Mouse (Mus musculus): ENCODE data around the gene Pip5k1c. TPM values are rescaled to one million over a fixed set of nuclear protein-coding genes. Genes with fewer than 3 reads are reported as not detected.
A peak's percentile ranks its signal among the peaks of the same experiment; 100 is the strongest.

The Pip5k1c gene
- polyA plus RNA-seq, 1 experiment from 2014 or later = 41.5 TPM

- H3K27me3 ChIP-seq (ENCODE audit: control insufficient read depth, insufficient read depth, low read length) = peaks cover 20% of the 10 kb centered on the region
- DNase-seq (ENCODE audit: low spot score) (no peak), ATAC-seq (replicated peaks; ENCODE audit: insufficient number of reproducible peaks, low FRiP score, low TSS enrichment, low read depth) (no peak)
- H3K27ac ChIP-seq (replicated peaks; ENCODE audit: low read depth, low read length) = no peak overlapping the region
- H3K9ac ChIP-seq (replicated peaks; ENCODE audit: low read length) = no peak overlapping the region
- 84% methylated on average over 6 of the region's 6 CpGs for WGBS
- peaks cover 11% of the 10 kb centered on the region for H3K4me1 ChIP-seq (ENCODE audit: control insufficient read depth, insufficient read depth, low read length)
- H3K9me3 ChIP-seq (replicated peaks; ENCODE audit: control insufficient read depth, low read length) = no peaks in the 10 kb centered on the region
- H3K4me2 ChIP-seq (ENCODE audit: low read depth, low read length) = no peak overlapping the region
- peaks cover 26% of the 10 kb centered on the region for H3K36me3 ChIP-seq (replicated peaks; ENCODE audit: control insufficient read depth, insufficient read depth, low read depth, low read length)
- no peak overlapping the region for H3K4me3 ChIP-seq (ENCODE audit: low read depth, low read length)
Observed at GRCm38 (mm10) chr10:81367207-81367495, 74.4 kb downstream of the Pip5k1c start.

Small RNAs within 50 kb of the gene (microRNA-seq; reads per million reads assigned to microRNA genes)
- 23.0 reads per million, percentile 23 among the genes with 10 or more reads in this experiment for gene Mir3057 (ENCODE audit: borderline number of aligned reads)

Other genes with a start within 250 kb of the Pip5k1c start
- 193 and 218 TPM in 2 replicates for gene Sgta, start 232.8 kb upstream of the Pip5k1c start, polyA plus RNA-seq (2014; fragmentation: Nextera tagmentation; extraction: Ambion mirVana)
- gene Thop1, start 222.9 kb upstream of the Pip5k1c start, polyA plus RNA-seq (2014; fragmentation: Nextera tagmentation; extraction: Ambion mirVana) = 56.0 and 56.3 TPM in 2 replicates
- 0.08 TPM in 2 replicates for gene Creb3l3, start 194.1 kb upstream of the Pip5k1c start, polyA plus RNA-seq (2014; fragmentation: Nextera tagmentation; extraction: Ambion mirVana)
- 191 and 192 TPM in 2 replicates for gene Map2k2, start 187.0 kb upstream of the Pip5k1c start, polyA plus RNA-seq (2014; fragmentation: Nextera tagmentation; extraction: Ambion mirVana)
- 4.9 and 5.5 TPM in 2 replicates for gene Zbtb7a, start 157.7 kb upstream of the Pip5k1c start, polyA plus RNA-seq (2014; fragmentation: Nextera tagmentation; extraction: Ambion mirVana)
- 36.1 and 46.5 TPM in 2 replicates for gene Pias4, start 125.0 kb upstream of the Pip5k1c start, polyA plus RNA-seq (2014; fragmentation: Nextera tagmentation; extraction: Ambion mirVana)
- 417 and 424 TPM in 2 replicates for gene Eef2, start 116.3 kb upstream of the Pip5k1c start, polyA plus RNA-seq (2014; fragmentation: Nextera tagmentation; extraction: Ambion mirVana)
- gene Dapk3, start 110.0 kb upstream of the Pip5k1c start, polyA plus RNA-seq (2014; fragmentation: Nextera tagmentation; extraction: Ambion mirVana) = 47.4 and 49.4 TPM in 2 replicates
- gene 4930442H23Rik, start 109.1 kb upstream of the Pip5k1c start, polyA plus RNA-seq (2014; fragmentation: Nextera tagmentation; extraction: Ambion mirVana) = not detected in 2 replicates
- not detected in 2 replicates for gene Nmrk2, start 90.9 kb upstream of the Pip5k1c start, polyA plus RNA-seq (2014; fragmentation: Nextera tagmentation; extraction: Ambion mirVana)
- gene Atcay, start 62.1 kb upstream of the Pip5k1c start, polyA plus RNA-seq (2014; fragmentation: Nextera tagmentation; extraction: Ambion mirVana) = 4.1 and 5.3 TPM in 2 replicates
- gene Zfr2, start 59.8 kb upstream of the Pip5k1c start, polyA plus RNA-seq (2014; fragmentation: Nextera tagmentation; extraction: Ambion mirVana) = 2.5 and 2.8 TPM in 2 replicates
- 2.6 and 4.0 TPM in 2 replicates for gene Matk, start 40.0 kb upstream of the Pip5k1c start, polyA plus RNA-seq (2014; fragmentation: Nextera tagmentation; extraction: Ambion mirVana)
- 203 and 205 TPM in 2 replicates for gene Mrpl54, start 26.0 kb upstream of the Pip5k1c start, polyA plus RNA-seq (2014; fragmentation: Nextera tagmentation; extraction: Ambion mirVana)
- gene Apba3, start 26.0 kb upstream of the Pip5k1c start, polyA plus RNA-seq (2014; fragmentation: Nextera tagmentation; extraction: Ambion mirVana) = 35.3 and 41.3 TPM in 2 replicates
- 2.5 and 3.3 TPM in 2 replicates for gene Tjp3, start 1.4 kb upstream of the Pip5k1c start, polyA plus RNA-seq (2014; fragmentation: Nextera tagmentation; extraction: Ambion mirVana)
- 30.1 and 30.5 TPM in 2 replicates for gene Cactin, start 28.1 kb downstream of the Pip5k1c start, polyA plus RNA-seq (2014; fragmentation: Nextera tagmentation; extraction: Ambion mirVana)
- 1.4 and 2.1 TPM in 2 replicates for gene Tbxa2r, start 35.8 kb downstream of the Pip5k1c start, polyA plus RNA-seq (2014; fragmentation: Nextera tagmentation; extraction: Ambion mirVana)
- not detected in 2 replicates for gene Gipc3, start 50.3 kb downstream of the Pip5k1c start, polyA plus RNA-seq (2014; fragmentation: Nextera tagmentation; extraction: Ambion mirVana)
- gene Hmg20b, start 57.5 kb downstream of the Pip5k1c start, polyA plus RNA-seq (2014; fragmentation: Nextera tagmentation; extraction: Ambion mirVana) = 97.9 and 103 TPM in 2 replicates
- gene Mfsd12, start 64.5 kb downstream of the Pip5k1c start, polyA plus RNA-seq (2014; fragmentation: Nextera tagmentation; extraction: Ambion mirVana) = 3.4 and 4.0 TPM in 2 replicates
- gene 4930404N11Rik, start 72.9 kb downstream of the Pip5k1c start, polyA plus RNA-seq (2014; fragmentation: Nextera tagmentation; extraction: Ambion mirVana) = not detected in 2 replicates
- 92.1 and 95.0 TPM in 2 replicates for gene Fzr1, start 85.6 kb downstream of the Pip5k1c start, polyA plus RNA-seq (2014; fragmentation: Nextera tagmentation; extraction: Ambion mirVana)
- gene Dohh, start 91.5 kb downstream of the Pip5k1c start, polyA plus RNA-seq (2014; fragmentation: Nextera tagmentation; extraction: Ambion mirVana) = 45.0 and 52.5 TPM in 2 replicates
- gene Gm48551, start 91.5 kb downstream of the Pip5k1c start, polyA plus RNA-seq (2014; fragmentation: Nextera tagmentation; extraction: Ambion mirVana) = 2.5 and 4.1 TPM in 2 replicates
- gene Gm48552, start 96.0 kb downstream of the Pip5k1c start, polyA plus RNA-seq (2014; fragmentation: Nextera tagmentation; extraction: Ambion mirVana) = 0.63 TPM in 1 of 2 replicates, not detected in the other
- 3.4 and 4.1 TPM in 2 replicates for gene Smim24, start 100.1 kb downstream of the Pip5k1c start, polyA plus RNA-seq (2014; fragmentation: Nextera tagmentation; extraction: Ambion mirVana)
- gene Nfic, start 162.7 kb downstream of the Pip5k1c start, polyA plus RNA-seq (2014; fragmentation: Nextera tagmentation; extraction: Ambion mirVana) = 13.1 and 16.1 TPM in 2 replicates
- 2.5 and 2.7 TPM in 2 replicates for gene Celf5, start 189.7 kb downstream of the Pip5k1c start, polyA plus RNA-seq (2014; fragmentation: Nextera tagmentation; extraction: Ambion mirVana)
- gene Ncln, start 203.4 kb downstream of the Pip5k1c start, polyA plus RNA-seq (2014; fragmentation: Nextera tagmentation; extraction: Ambion mirVana) = 31.9 and 44.2 TPM in 2 replicates
- gene S1pr4, start 207.2 kb downstream of the Pip5k1c start, polyA plus RNA-seq (2014; fragmentation: Nextera tagmentation; extraction: Ambion mirVana) = 0.20 and 0.31 TPM in 2 replicates
- 0.77 and 0.92 TPM in 2 replicates for gene Gna15, start 231.3 kb downstream of the Pip5k1c start, polyA plus RNA-seq (2014; fragmentation: Nextera tagmentation; extraction: Ambion mirVana)